Mouse (Mus musculus): Measurements from ENCODE around the gene Cep57. TPM values are rescaled to one million over a fixed set of nuclear protein-coding genes. Genes with fewer than 3 reads are reported as not detected.

Cep57 gene
- 89.3 and 98.7 TPM in 2 replicates for total RNA-seq (2012; rRNA removed)
- polyA plus RNA-seq (2012; ENCODE audit: insufficient read depth in 1 of 2, insufficient read length in 2 of 2, low read depth in 1 of 2, low replicate concordance in 2 of 2, missing spikeins in 1 of 2): 100 to 1,000 TPM; 119 to 142 TPM

- Histone ChIP-seq H3K4me1 (ENCODE audit: control insufficient read depth in 1 of 2, insufficient read depth in 2 of 2, low read length in 2 of 2) (peaks cover 16 to 18% of the 10 kb centered on the region in 2 experiments), H3K9ac (ENCODE audit: control insufficient read depth, low read depth, low read length, poor library complexity, severe bottlenecking) (peak within 1 kb of the TSS; percentile 84), H3K27me3 (ENCODE audit: control insufficient read depth in 1 of 2, insufficient read depth in 2 of 2, low read length in 2 of 2) (no peaks in the 10 kb centered on the region), H3K9me3 (replicated peaks; ENCODE audit: insufficient read depth, low read length) (no peaks in the 10 kb centered on the region), H3K4me3 (ENCODE audit: control insufficient read depth in 1 of 2, insufficient read depth in 1 of 2, low read depth in 2 of 2, low read length in 2 of 2) (peak within 1 kb of the TSS; percentile 83 to 93), H3K36me3 (ENCODE audit: control insufficient read depth in 1 of 2, insufficient read depth in 2 of 2, low read length in 2 of 2) (peaks cover 43 to 45% of the 10 kb centered on the region in 2 experiments), H3K27ac (ENCODE audit: control insufficient read depth, low read depth, low read length) (peak within 1 kb of the TSS; percentile 88), H3K79me2 (ENCODE audit: control insufficient read depth, insufficient read depth, low read length, poor library complexity) (peaks cover 56% of the 10 kb centered on the region)
- peak; percentile 100 for DNase-seq (ENCODE audit: low read depth, low spot score)
- TF ChIP-seq POLR2AphosphoS5 (IDR thresholded peaks at IDR 0.05; ENCODE audit: borderline replicate concordance, low read depth, low read length) (0 out of 2 replicates have a peak, but pooled peaks have one; percentile 48), CHD1 (IDR thresholded peaks at IDR 0.05; ENCODE audit: low read depth, low read length) (no peak), TBP (IDR thresholded peaks at IDR 0.05; ENCODE audit: low read depth, low read length) (peak; percentile 94), CTCF (IDR thresholded peaks at IDR 0.05 in 2 of 3, conservative IDR thresholded peaks at IDR 0.05 in 1 of 3; ENCODE audit: control insufficient read depth in 1 of 3, insufficient read depth in 1 of 3, low read depth in 2 of 3, low read length in 3 of 3, poor library complexity in 1 of 3, severe bottlenecking in 1 of 3) (0 out of 6 replicates have a peak, but pooled peaks of 1 of the 3 experiments have one; percentile 5), SIN3A (IDR thresholded peaks at IDR 0.05; ENCODE audit: low read length) (no peak), POLR2A (IDR thresholded peaks at IDR 0.05; ENCODE audit: control insufficient read depth in 1 of 2, insufficient read depth in 1 of 2, low read depth in 1 of 2, low read length in 2 of 2, poor library complexity in 1 of 2) (peak; percentile 96 to 98), UBTF (IDR thresholded peaks at IDR 0.05; ENCODE audit: borderline replicate concordance, insufficient read depth, low read depth, low read length) (peak; percentile 99)
Measured at GRCm38 (mm10) chr9:13826832-13827405, at the start of gene Cep57. Gene Cep57, minus strand, starts transcription at chr9:13827107.

- H3K4me3 ChIP-seq (ENCODE audit: control insufficient read depth in 1 of 2, insufficient read depth in 1 of 2, low read depth in 2 of 2, low read length in 2 of 2): no peak overlapping the region
- H3K27ac ChIP-seq (ENCODE audit: control insufficient read depth, low read depth, low read length): no peak overlapping the region
- no peaks in the 10 kb centered on the region for H3K36me3 ChIP-seq (ENCODE audit: control insufficient read depth in 1 of 2, insufficient read depth in 2 of 2, low read length in 2 of 2)
- no peaks in the 10 kb centered on the region for H3K4me1 ChIP-seq (ENCODE audit: control insufficient read depth in 1 of 2, insufficient read depth in 2 of 2, low read length in 2 of 2)
- no peaks in the 10 kb centered on the region for H3K9me3 ChIP-seq (replicated peaks; ENCODE audit: insufficient read depth, low read length)
- no peak overlapping the region for H3K9ac ChIP-seq (ENCODE audit: control insufficient read depth, low read depth, low read length, poor library complexity, severe bottlenecking)
- TF ChIP-seq BHLHE40 (IDR thresholded peaks at IDR 0.05; ENCODE audit: borderline replicate concordance, low read depth, low read length): no peak
- no peak for TF ChIP-seq CHD2 (IDR thresholded peaks at IDR 0.05; ENCODE audit: low read length)
- TF ChIP-seq NELFE (IDR thresholded peaks at IDR 0.05; ENCODE audit: low read depth, low read length): no peak
- no peak for TF ChIP-seq ZNF384 (IDR thresholded peaks at IDR 0.05; ENCODE audit: low read depth, low read length)
- no peak for TF ChIP-seq ELF1 (IDR thresholded peaks at IDR 0.05; ENCODE audit: low read depth, low read length)
- no peak for TF ChIP-seq MAZ (IDR thresholded peaks at IDR 0.05; ENCODE audit: low read depth, low read length)
- no peak for TF ChIP-seq SMC3 (IDR thresholded peaks at IDR 0.05; ENCODE audit: low read depth, low read length)
- TF ChIP-seq ETS1 (IDR thresholded peaks at IDR 0.05; ENCODE audit: low read depth, low read length): no peak
- no peak for DNase-seq (ENCODE audit: low read depth, low spot score)
- peaks cover 25 to 29% of the 10 kb centered on the region in 2 experiments for H3K27me3 ChIP-seq (ENCODE audit: control insufficient read depth in 1 of 2, insufficient read depth in 2 of 2, low read length in 2 of 2)
- no peaks in the 10 kb centered on the region for H3K79me2 ChIP-seq (ENCODE audit: control insufficient read depth, insufficient read depth, low read length, poor library complexity)
Measured at GRCm38 (mm10) chr9:13875340-13875739, 48.4 kb upstream of the Cep57 start.
